Mouse (Mus musculus) large intestine, adult 2 months (tissue): ENCODE measurements around the gene Fto. TPM values are rescaled to one million over a fixed set of nuclear protein-coding genes. Genes with fewer than 3 reads are reported as not detected.

Experiments
- DNase-seq: peaks from one replicate; pipeline ENCODE4 v3.0.0-alpha.2; 2012; ENCODE audit warnings: low read depth, low spot score
- WGBS: fragments of 180-500 bp; shearing (Covaris S2); methylation state at CpG from one replicate; pipeline ENCODE4 v1.1.7; 2018; 5-methylcytosine and 5-hydroxymethylcytosine counted together
- polyA plus RNA-seq: library from polyadenylated mRNA; depleted of rRNA; stranded (reverse); fragments of >200 nt; gene quantifications from 2 replicates; pipeline ENCODE4 v1.2.3, GENCODE M21; 2012

Fto gene
- polyA plus RNA-seq, 1 experiment, result 16.0 TPM

- 41% methylated on average over 7 of the region's 7 CpGs for WGBS
- no peak for DNase-seq
Measured at GRCm38 (mm10) chr8:91318938-91319729, 5.8 kb downstream of the Fto start.

GRCm38 (mm10) chr8:91323511-91323910 is 10.2 kb downstream of the Fto start:
- no peak for DNase-seq
- 79% methylated on average over 7 of the region's 7 CpGs for WGBS

DNA sequence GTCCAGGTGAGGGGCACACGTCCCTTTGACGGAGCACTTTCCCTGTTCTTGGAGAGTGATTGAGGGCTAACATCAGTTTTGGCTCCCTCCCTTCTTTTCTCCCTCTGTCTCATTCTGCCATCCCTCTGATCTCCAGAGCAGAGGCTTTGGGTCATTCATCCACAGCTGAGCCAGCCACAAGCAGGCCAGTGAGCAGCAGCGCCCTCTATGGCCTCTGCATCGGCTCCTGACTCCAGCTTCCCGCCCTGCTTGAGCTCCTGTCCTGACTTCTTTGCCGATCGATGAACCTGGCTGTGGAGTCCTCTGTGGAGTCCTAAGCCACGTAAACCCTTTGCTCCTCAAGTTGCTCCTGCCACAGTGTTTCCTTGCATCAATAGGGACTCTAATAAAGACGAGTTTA is 10.9 kb downstream of the Fto start:
- WGBS, result 83% methylated on average over 9 of the region's 9 CpGs
- no peak for DNase-seq

DNA sequence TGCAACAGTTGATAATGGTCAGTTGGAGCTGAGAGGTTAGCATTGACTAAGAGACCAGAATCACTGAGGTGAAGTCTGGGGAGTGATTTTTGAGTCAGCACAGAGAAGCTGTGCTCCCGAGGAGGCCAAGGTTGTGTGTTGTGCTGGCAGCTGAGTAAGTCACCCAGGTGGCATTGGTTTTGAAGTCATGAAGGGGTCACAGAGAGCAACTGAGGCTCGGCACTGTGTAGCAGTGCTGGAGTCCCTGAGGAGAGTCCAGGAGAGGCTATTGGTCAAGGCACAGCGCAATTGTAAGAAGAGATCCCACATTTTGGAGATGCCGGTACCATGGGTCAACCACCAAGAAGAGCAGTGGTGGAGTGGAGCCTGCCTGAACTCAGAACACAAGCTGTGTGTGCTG is 11.6 kb downstream of the Fto start:
- WGBS, result 93% methylated on average over 4 of the region's 4 CpGs
- DNase-seq, result no peak

DNA sequence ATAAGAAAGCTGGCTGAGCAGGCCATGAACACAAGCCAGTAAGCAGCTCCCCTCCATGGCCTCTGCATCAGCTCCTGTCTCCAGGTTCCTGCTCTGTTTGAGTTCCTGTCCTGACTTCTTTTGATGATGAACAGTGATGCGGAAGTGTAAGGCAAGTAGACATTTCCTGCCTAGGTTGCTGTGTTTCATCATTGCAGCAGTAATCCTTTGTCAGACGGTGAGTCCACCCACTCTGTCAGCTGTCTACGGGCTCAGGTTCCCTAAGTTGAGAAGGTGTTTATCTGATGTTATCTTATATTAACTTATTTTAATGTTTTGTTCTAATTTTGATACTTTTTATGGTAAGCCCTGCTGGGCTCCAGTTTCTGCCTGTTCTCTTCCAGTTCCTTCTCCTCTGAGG is 12.7 kb downstream of the Fto start:
- WGBS, result 87% methylated on average over 3 of the region's 3 CpGs
- no peak for DNase-seq

- WGBS, result 97% methylated on average over 6 of the region's 6 CpGs
- no peak for DNase-seq
Measured at GRCm38 (mm10) chr8:91326946-91327345, 13.6 kb downstream of the Fto start.

GRCm38 (mm10) chr8:91327471-91328205 is 14.3 kb downstream of the Fto start:
- 89% methylated on average over 11 of the region's 11 CpGs for WGBS
- no peak for DNase-seq

DNA sequence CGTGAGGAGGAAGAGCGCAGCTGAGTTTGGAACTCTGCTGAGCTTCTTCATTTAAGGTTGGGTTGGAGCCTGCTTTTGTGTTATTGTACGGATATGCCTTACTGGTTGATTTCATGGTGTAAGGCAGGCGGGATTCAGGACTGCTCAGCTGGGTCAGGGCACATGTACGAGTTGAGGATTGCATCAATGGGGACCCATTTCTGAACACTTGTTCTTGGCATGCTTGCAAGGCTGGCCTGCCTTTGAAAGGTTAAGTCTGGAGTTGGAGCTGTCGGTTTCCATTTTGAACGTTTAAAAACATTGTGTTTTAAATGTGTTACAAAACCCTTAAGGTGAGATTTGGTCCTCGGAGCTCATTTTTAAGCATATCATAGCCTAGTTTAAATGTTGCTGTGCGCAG is 15.7 kb downstream of the Fto start:
- no peak for DNase-seq
- WGBS, result 87% methylated on average over 9 of the region's 9 CpGs

DNA sequence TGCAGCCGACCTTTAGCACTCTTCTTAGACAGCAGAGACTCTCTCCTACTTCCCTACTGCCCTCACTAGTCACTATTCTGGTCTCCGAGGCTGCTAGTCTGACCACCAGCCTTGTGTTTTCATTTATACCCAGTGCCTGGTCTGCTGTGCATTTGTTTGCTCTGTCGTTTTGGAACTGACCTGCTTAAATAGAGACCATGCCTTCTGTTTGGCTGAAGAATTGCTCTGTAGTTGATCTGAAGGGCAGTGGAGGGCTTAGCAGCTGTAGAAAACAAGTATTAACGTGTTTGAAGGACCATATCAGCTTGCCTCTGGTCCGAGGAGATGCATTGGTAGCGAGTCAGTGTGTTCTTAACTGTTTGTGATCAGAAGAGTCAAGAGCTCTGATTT is 16.1 kb downstream of the Fto start:
- 54% methylated on average over 6 of the region's 6 CpGs for WGBS
- DNase-seq, result no peak

DNA sequence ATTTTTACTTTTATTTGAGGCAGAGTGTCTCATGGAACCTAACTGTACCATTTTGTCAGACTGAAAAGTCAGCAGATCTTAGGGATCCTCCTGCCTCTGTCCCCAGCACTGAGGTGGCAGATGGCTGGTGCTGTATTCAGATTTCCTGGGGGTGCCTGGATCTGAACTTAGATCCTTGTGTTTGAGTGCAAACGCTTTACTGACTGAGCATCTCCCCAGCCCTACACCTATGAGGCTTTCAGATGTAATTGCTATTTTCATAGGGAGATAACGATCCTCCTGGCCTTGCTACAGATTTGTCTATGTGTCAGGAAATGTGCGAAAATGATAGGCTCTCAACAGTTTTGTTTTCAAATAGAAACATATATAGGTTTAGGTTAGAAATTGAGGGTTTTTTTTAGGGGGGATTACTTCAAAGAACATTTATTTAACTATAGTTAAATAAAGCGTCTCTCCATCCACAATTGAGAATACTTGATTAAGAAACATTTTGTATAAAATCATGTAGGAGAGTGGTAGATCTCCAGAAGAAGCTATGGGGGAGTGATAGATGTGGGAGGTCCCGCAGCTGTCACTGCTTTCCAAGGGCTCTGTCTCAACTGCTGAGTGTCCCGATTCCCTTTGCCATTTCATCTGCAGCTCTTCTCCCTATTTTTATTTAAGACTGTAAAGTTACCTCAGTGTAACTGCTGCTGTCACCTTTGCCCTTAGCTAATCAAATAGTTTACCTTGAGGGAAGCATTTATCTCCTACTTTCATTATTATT is 25.2 kb downstream of the Fto start:
- no peak for DNase-seq
- 93% methylated on average over 6 of the region's 6 CpGs for WGBS

- 60% methylated on average over 8 of the region's 8 CpGs for WGBS
Measured at GRCm38 (mm10) chr8:91339651-91340050, 26.3 kb downstream of the Fto start.

DNA sequence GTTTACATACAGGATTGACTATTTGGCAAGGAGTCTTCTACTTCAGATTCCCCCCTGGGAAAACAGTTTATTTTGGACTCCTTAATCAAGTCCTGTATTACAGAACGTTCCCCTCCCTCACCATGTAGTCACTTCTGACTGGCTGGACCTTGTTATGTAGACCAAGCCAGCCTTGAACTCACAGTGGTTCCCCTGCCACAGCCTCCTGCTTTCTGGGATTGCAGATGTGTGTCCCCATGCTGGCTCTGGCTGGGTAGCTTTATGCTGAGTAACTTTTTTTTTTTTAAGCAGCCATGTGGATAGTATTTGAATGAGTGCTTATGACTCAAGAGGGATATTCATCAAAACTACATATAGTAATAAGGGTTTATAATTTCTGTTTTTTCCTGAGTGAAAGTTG is 27.4 kb downstream of the Fto start:
- 25% methylated on average over 1 of the region's 1 CpGs for WGBS
- DNase-seq, result no peak

More at GRCm38 (mm10) chr8:91339651-91340050, 26.3 kb downstream of the Fto start:
- DNase-seq, result no peak

DNA sequence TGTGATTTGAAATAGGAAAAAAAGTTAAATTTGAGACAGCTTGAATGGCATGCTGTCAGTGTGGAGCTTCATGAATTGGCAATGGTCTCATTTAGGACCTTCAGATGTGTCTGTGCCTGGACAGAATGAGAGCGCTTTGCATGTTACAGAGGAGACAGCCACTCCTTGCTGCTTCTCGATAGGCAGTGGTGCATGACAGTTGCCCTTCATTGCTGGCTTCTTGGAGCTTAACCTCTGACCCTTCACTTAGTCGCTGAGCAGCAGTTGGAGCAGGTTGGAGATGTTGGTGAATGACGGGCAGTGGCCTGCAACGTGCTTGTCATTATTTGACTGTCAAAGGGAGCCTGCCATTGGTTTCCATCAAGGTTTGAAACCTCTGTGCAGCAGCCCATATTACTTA is 28.9 kb downstream of the Fto start:
- whole genome bisulfite sequencing, result 71% methylated on average over 5 of the region's 5 CpGs
- no peak for DNase-seq

DNA sequence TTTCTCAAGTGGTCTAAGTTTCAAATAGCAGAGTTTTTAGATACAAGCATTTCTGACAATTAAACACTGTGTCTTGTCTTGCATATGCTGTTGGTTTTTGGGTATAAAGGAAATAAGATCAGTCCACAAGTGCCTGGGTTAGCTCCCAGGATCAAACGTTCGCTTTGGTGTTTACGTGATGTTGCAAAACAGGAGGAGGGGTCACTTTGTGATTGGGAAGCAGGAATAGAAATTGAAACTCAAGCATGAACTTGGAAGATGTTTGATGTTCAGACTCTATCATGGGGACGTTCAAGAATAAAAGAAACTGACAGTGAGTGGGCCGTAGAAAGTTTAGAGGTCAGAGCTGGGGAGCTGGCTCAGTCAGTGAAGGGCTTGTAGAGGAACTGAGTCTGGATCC is 29.5 kb downstream of the Fto start:
- DNase-seq, result no peak
- 66% methylated on average over 5 of the region's 5 CpGs for WGBS

- no peak for DNase-seq
- WGBS, result 89% methylated on average over 11 of the region's 11 CpGs
Measured at GRCm38 (mm10) chr8:91344659-91345058, 31.3 kb downstream of the Fto start.

- 92% methylated on average over 10 of the region's 10 CpGs for WGBS
- DNase-seq, result no peak
Measured at GRCm38 (mm10) chr8:91347146-91347545, 33.8 kb downstream of the Fto start.

DNA sequence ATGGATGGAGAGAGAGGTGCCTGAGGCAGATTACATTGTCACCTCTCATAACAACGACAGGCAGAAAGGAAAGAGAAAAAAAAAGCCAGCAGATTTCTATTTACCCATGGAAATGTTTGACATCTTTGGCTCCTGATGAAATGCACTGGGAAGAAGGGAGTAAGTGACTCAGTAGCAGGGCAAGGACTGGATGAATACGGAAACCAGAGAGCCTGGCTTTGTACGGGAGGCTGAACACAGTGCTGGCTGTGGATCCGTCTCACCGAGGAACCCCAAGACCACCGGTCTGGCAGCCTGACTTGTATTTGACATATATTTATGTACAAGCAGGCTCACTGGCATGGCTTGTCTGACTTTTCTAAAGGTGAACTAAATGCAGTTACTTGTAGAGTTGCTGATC is 34.3 kb downstream of the Fto start:
- DNase-seq, result no peak
- WGBS, result 72% methylated on average over 6 of the region's 6 CpGs

DNA sequence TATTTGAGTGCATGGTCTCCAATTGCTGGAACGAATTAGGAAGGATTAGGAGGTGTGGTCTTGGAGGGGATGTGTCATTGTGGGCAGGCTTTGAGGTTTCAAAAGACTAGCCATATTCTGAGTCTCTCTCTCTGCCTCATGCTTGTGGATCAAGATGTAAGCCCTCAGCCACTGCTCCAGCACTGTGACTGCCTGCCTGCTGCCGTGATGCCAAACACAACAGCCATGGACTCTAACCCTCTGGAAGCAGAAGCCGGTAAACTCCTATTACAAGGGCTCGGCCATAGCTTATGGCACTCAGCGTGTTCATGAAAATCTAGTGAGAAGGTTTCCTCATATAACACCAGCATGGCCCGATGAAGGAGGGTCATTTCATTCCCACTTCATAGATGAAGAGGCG is 36.5 kb downstream of the Fto start:
- WGBS, result 57% methylated on average over 7 of the region's 7 CpGs
- DNase-seq, result no peak

DNA sequence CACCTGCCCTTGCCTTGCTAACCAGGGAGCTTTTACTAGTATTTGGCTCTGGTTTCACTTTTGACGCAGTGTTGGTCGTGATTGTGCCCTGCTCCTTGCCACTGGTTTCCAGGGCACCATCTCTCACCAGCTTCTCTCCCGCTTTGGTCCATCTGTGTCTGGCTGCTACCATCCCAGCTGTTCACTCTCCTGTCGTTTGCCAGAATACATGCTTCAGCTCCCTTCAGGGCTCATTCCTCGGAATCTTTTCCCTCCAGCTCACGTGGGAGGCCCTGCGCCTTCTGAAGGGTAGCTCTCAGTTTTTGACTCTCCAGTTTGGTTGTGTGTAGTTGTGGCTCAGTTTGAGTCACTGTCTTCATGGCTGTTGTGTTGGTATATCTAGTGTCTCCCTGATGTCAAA is 37.3 kb downstream of the Fto start:
- peak; percentile 24 for DNase-seq
- WGBS, result 27% methylated on average over 7 of the region's 7 CpGs

GRCm38 (mm10) chr8:91352598-91352997 is 39.3 kb downstream of the Fto start:
- 91% methylated on average over 3 of the region's 3 CpGs for WGBS
- no peak for DNase-seq

DNA sequence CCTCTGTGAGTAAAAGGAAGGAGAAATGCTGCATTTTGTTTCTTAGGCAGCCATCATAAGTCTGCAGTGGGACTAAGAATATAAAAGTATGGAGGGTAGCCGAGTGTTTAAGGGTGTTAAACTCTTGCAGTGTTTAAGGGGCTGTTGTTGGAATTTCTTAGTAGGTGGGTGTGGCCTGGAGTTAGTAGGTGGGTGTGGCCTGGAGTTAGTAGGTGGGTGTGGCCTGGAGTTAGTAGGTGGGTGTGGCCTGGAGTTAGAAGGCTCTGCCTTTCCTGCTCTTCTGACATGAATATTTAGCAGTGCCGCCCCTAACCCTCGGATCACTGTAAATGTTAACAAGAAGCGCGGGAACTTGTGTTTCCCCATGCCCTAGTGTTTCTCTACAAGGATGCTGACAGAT is 39.7 kb downstream of the Fto start:
- DNase-seq, result no peak
- WGBS, result 73% methylated on average over 5 of the region's 5 CpGs
